In genomic region chr12:80681340-80681739, GRCm38 (mm10) we compare ENCODE assay signal across 9 mouse cellular contexts. TPM values are rescaled to one million over a fixed set of nuclear protein-coding genes. Genes with fewer than 3 reads are reported as not detected.
DNase-seq lines count a peak whose midpoint lies in the region; ATAC-seq and TF ChIP-seq lines count a peak whose summit lies in the region.
"Had no signal": no experiment of that assay in that cellular context is flagged by ENCODE, and none has a peak within 500 bp of the region (broad histone marks: within the 10 kb centered on the region; RNA-seq: fewer than 3 reads in every experiment).

No protein-coding gene starts in this region.

- peak; percentile 42; the same call in 1 of the 2 replicates for ATAC-seq in hindbrain, embryonic 15.5 days (ENCODE audit: low FRiP score, low read depth)
- ATAC-seq in hindbrain, embryonic 13.5 days (ENCODE audit: low FRiP score): no peak; the same call in 1 of the 2 replicates
- ATAC-seq in embryonic facial prominence, embryonic 11.5 days (replicated peaks; ENCODE audit: insufficient number of reproducible peaks, low FRiP score, low TSS enrichment, low read depth): no peak; the same call in 1 of the 2 replicates
- no peak for ATAC-seq in liver, embryonic 14.5 days (ENCODE audit: insufficient read depth)

- H3K4me3 ChIP-seq in hindbrain, embryonic 15.5 days: no peak overlapping the region
- no peak overlapping the region for H3K4me3 ChIP-seq in hindbrain, embryonic 13.5 days
- no peak overlapping the region for H3K4me3 ChIP-seq in ES-Bruce4 (ENCODE audit: low read depth, low read length)
- no peak overlapping the region for H3K4me3 ChIP-seq in embryonic facial prominence, embryonic 11.5 days (ENCODE audit: low read depth, low read length)
- H3K4me3 ChIP-seq in liver, embryonic 14.5 days (ENCODE audit: insufficient read depth in 1 of 2, low read depth in 2 of 2, low read length in 2 of 2): no peak overlapping the region
- H3K4me3 ChIP-seq: stomach, embryonic 15.5 days had no signal

- H3K9me3 ChIP-seq in hindbrain, embryonic 15.5 days: no peaks in the 10 kb centered on the region
- no peaks in the 10 kb centered on the region for H3K9me3 ChIP-seq in hindbrain, embryonic 13.5 days
- no peaks in the 10 kb centered on the region for H3K9me3 ChIP-seq in ES-Bruce4 (replicated peaks; ENCODE audit: control insufficient read depth, insufficient read depth, low read length, poor library complexity, severe bottlenecking)
- H3K9me3 ChIP-seq in embryonic facial prominence, embryonic 11.5 days (replicated peaks; ENCODE audit: control insufficient read depth, low read length): no peaks in the 10 kb centered on the region
- H3K9me3 ChIP-seq in liver, embryonic 14.5 days (ENCODE audit: control insufficient read depth, low read length): no peaks in the 10 kb centered on the region
- H3K9me3 ChIP-seq: stomach, embryonic 15.5 days had no signal

- H3K4me2 ChIP-seq in hindbrain, embryonic 15.5 days: no peak overlapping the region
- H3K4me2 ChIP-seq in hindbrain, embryonic 13.5 days: no peak overlapping the region
- no peak overlapping the region for H3K4me2 ChIP-seq in embryonic facial prominence, embryonic 11.5 days (ENCODE audit: low read depth, low read length)
- no peak overlapping the region for H3K4me2 ChIP-seq in liver, embryonic 14.5 days (ENCODE audit: low read depth)
- H3K4me2 ChIP-seq: stomach, embryonic 15.5 days had no signal

- TF ChIP-seq CTCF in ES-Bruce4 (IDR thresholded peaks at IDR 0.05; ENCODE audit: low read depth, low read length): peak; percentile 53
- TF ChIP-seq CTCF in liver, embryonic 14.5 days (IDR thresholded peaks at IDR 0.05; ENCODE audit: low read depth): peak; percentile 79

- TF ChIP-seq POLR2A in ES-Bruce4 (IDR thresholded peaks at IDR 0.05; ENCODE audit: insufficient read depth, low read length): no peak

- no peak for TF ChIP-seq EP300 in ES-Bruce4 (IDR thresholded peaks at IDR 0.05; ENCODE audit: insufficient read depth, low read depth, low read length)
- TF ChIP-seq EP300 in liver, embryonic 14.5 days (IDR thresholded peaks at IDR 0.05; ENCODE audit: low read depth): no peak

- H3K36me3 ChIP-seq in hindbrain, embryonic 15.5 days: peaks cover 21% of the 10 kb centered on the region
- peaks cover 28% of the 10 kb centered on the region for H3K36me3 ChIP-seq in hindbrain, embryonic 13.5 days
- no peaks in the 10 kb centered on the region for H3K36me3 ChIP-seq in ES-Bruce4 (ENCODE audit: control insufficient read depth, insufficient read depth, low read length, poor library complexity, severe bottlenecking)
- H3K36me3 ChIP-seq in embryonic facial prominence, embryonic 11.5 days (replicated peaks; ENCODE audit: control insufficient read depth, insufficient read depth, low read depth, low read length): no peaks in the 10 kb centered on the region; the same call in 1 of the 2 replicates
- H3K36me3 ChIP-seq in liver, embryonic 14.5 days (replicated peaks; ENCODE audit: control insufficient read depth, insufficient read depth, low read depth): no peaks in the 10 kb centered on the region; the same call in none of the 2 replicates

- no peaks in the 10 kb centered on the region for H3K4me1 ChIP-seq in hindbrain, embryonic 15.5 days (replicated peaks)
- H3K4me1 ChIP-seq in hindbrain, embryonic 13.5 days (replicated peaks): no peaks in the 10 kb centered on the region
- H3K4me1 ChIP-seq in ES-Bruce4 (ENCODE audit: control insufficient read depth, insufficient read depth, low read length): no peaks in the 10 kb centered on the region
- H3K4me1 ChIP-seq in embryonic facial prominence, embryonic 11.5 days (ENCODE audit: control insufficient read depth, insufficient read depth, low read length): no peaks in the 10 kb centered on the region
- peaks cover 16 to 26% of the 10 kb centered on the region in 2 experiments for H3K4me1 ChIP-seq in liver, embryonic 14.5 days (replicated peaks; ENCODE audit: control insufficient read depth in 2 of 2, insufficient read depth in 2 of 2, low read length in 1 of 2)
- H3K4me1 ChIP-seq: stomach, embryonic 15.5 days had no signal

- H3K27me3 ChIP-seq in hindbrain, embryonic 15.5 days: no peaks in the 10 kb centered on the region
- no peaks in the 10 kb centered on the region for H3K27me3 ChIP-seq in hindbrain, embryonic 13.5 days
- no peaks in the 10 kb centered on the region for H3K27me3 ChIP-seq in ES-Bruce4 (ENCODE audit: control insufficient read depth, insufficient read depth, low read length, poor library complexity, severe bottlenecking)
- no peaks in the 10 kb centered on the region for H3K27me3 ChIP-seq in embryonic facial prominence, embryonic 11.5 days (ENCODE audit: control insufficient read depth, insufficient read depth, low read length)
- no peaks in the 10 kb centered on the region for H3K27me3 ChIP-seq in liver, embryonic 14.5 days (ENCODE audit: control insufficient read depth, insufficient read depth, low read length)
- H3K27me3 ChIP-seq: stomach, embryonic 15.5 days had no signal

- no peak overlapping the region for H3K27ac ChIP-seq in hindbrain, embryonic 15.5 days (replicated peaks)
- H3K27ac ChIP-seq in hindbrain, embryonic 13.5 days: no peak overlapping the region
- H3K27ac ChIP-seq in ES-Bruce4 (ENCODE audit: insufficient read depth, low read length): no peak overlapping the region
- H3K27ac ChIP-seq in embryonic facial prominence, embryonic 11.5 days (replicated peaks; ENCODE audit: low read depth, low read length): no peak overlapping the region
- no peak overlapping the region for H3K27ac ChIP-seq in liver, embryonic 14.5 days
- H3K27ac ChIP-seq: stomach, embryonic 15.5 days had no signal

- no peak overlapping the region for H3K9ac ChIP-seq in hindbrain, embryonic 15.5 days
- H3K9ac ChIP-seq in hindbrain, embryonic 13.5 days: no peak overlapping the region
- H3K9ac ChIP-seq in ES-Bruce4 (ENCODE audit: low read depth, poor library complexity, severe bottlenecking): no peak overlapping the region
- H3K9ac ChIP-seq in embryonic facial prominence, embryonic 11.5 days (replicated peaks; ENCODE audit: low read length): no peak overlapping the region
- H3K9ac ChIP-seq in liver, embryonic 14.5 days (replicated peaks): no peak overlapping the region
- H3K9ac ChIP-seq: stomach, embryonic 15.5 days had no signal

- WGBS in hindbrain, embryonic 15.5 days: 81% methylated on average over 1 of the region's 1 CpGs
- WGBS in hindbrain, embryonic 13.5 days: 90% methylated on average over 1 of the region's 1 CpGs
- 66% methylated on average over 1 of the region's 1 CpGs for WGBS in embryonic facial prominence, embryonic 11.5 days
- 50% methylated on average over 1 of the region's 1 CpGs for WGBS in liver, embryonic 14.5 days (ENCODE audit: insufficient replicate concordance)

- peak; percentile 23 for DNase-seq in A20 (ENCODE audit: low read depth, low spot score)
- DNase-seq in embryonic facial prominence, embryonic 11.5 days (ENCODE audit: low spot score): peak; percentile 51
- peak in 2 of 3 experiments; percentile 20 for DNase-seq in liver, embryonic 14.5 days (ENCODE audit: low read depth in 3 of 3, low spot score in 3 of 3)
- peak; percentile 44 for DNase-seq in thymus, postnatal 4 days
- DNase-seq in neural tube, embryonic 10.5 days (ENCODE audit: extremely low spot score, low spot score): no peak

RNA-seq across cellular contexts. Expression of gene Plekhd1, which starts 11.1 kb away (rescaled TPM):
- 6.4 and 6.5 TPM in 2 replicates for polyA plus RNA-seq in hindbrain, embryonic 15.5 days (2015; fragmentation: Nextera tagmentation; extraction: Ambion mirVana)
- polyA plus RNA-seq in hindbrain, embryonic 13.5 days (2015; fragmentation: Nextera tagmentation; extraction: Ambion mirVana): 3.1 and 3.2 TPM in 2 replicates
- 5.3 and 6.1 TPM in 2 replicates for polyA plus RNA-seq in ES-Bruce4 (2011; ENCODE audit: insufficient read depth, insufficient read length, low read depth, missing spikeins)
- 0.67 and 1.8 TPM in 2 replicates for polyA plus RNA-seq in embryonic facial prominence, embryonic 11.5 days (2014; fragmentation: Nextera tagmentation; extraction: Ambion mirVana)
- 0.19 and 0.22 TPM in 2 replicates for polyA plus RNA-seq in liver, embryonic 14.5 days (2012; rRNA removed)
- polyA plus RNA-seq in liver, embryonic 14.5 days (2014; fragmentation: Nextera tagmentation; extraction: Ambion mirVana): 0.10 and 0.14 TPM in 2 replicates

RNA-seq across cellular contexts. Expression of gene Erh, which starts 37.2 kb away (rescaled TPM):
- polyA plus RNA-seq in hindbrain, embryonic 15.5 days (2015; fragmentation: Nextera tagmentation; extraction: Ambion mirVana): 270 and 289 TPM in 2 replicates
- 329 and 335 TPM in 2 replicates for polyA plus RNA-seq in hindbrain, embryonic 13.5 days (2015; fragmentation: Nextera tagmentation; extraction: Ambion mirVana)
- polyA plus RNA-seq in ES-Bruce4 (2011; ENCODE audit: insufficient read depth, insufficient read length, low read depth, missing spikeins): 84.0 and 84.7 TPM in 2 replicates
- polyA plus RNA-seq in embryonic facial prominence, embryonic 11.5 days (2014; fragmentation: Nextera tagmentation; extraction: Ambion mirVana): 328 and 341 TPM in 2 replicates
- 88.4 and 144 TPM in 2 replicates for polyA plus RNA-seq in liver, embryonic 14.5 days (2012; rRNA removed)
- polyA plus RNA-seq in liver, embryonic 14.5 days (2014; fragmentation: Nextera tagmentation; extraction: Ambion mirVana): 123 and 140 TPM in 2 replicates

RNA-seq across cellular contexts. Expression of gene Slc39a9, which starts 37.7 kb away (rescaled TPM):
- polyA plus RNA-seq in hindbrain, embryonic 15.5 days (2015; fragmentation: Nextera tagmentation; extraction: Ambion mirVana): 25.0 and 25.7 TPM in 2 replicates
- 23.6 TPM in 2 replicates for polyA plus RNA-seq in hindbrain, embryonic 13.5 days (2015; fragmentation: Nextera tagmentation; extraction: Ambion mirVana)
- polyA plus RNA-seq in ES-Bruce4 (2011; ENCODE audit: insufficient read depth, insufficient read length, low read depth, missing spikeins): 16.4 and 18.5 TPM in 2 replicates
- polyA plus RNA-seq in embryonic facial prominence, embryonic 11.5 days (2014; fragmentation: Nextera tagmentation; extraction: Ambion mirVana): 24.0 and 26.6 TPM in 2 replicates
- polyA plus RNA-seq in liver, embryonic 14.5 days (2012; rRNA removed): 8.5 and 9.6 TPM in 2 replicates
- polyA plus RNA-seq in liver, embryonic 14.5 days (2014; fragmentation: Nextera tagmentation; extraction: Ambion mirVana): 10.1 and 11.1 TPM in 2 replicates
